Mouse (Mus musculus) limb, embryonic 14.5 days (tissue): ENCODE results near the gene Rnf41. TPM values are rescaled to one million over a fixed set of nuclear protein-coding genes. Genes with fewer than 3 reads are reported as not detected.
A peak's percentile ranks its signal among the peaks of the same experiment; 100 is the strongest.

Source experiments
- ATAC-seq: fragments of 200-750 bp; cut with Nextera tagmentation; 2 replicates; pipeline ENCODE4 v1.8.0; 2017; ENCODE audit warnings: low read depth, moderate number of reproducible peaks, moderate TSS enrichment; ENCODE audit not compliant: low FRiP score
- DNase-seq: peaks from one replicate; pipeline ENCODE4 v3.0.0-alpha.2; 2015; ENCODE audit warnings: low spot score
- H3K27ac ChIP-seq: fragments of 300-500 bp; sonication (generic); replicated peaks from 2 replicates; pipeline ENCODE4 v1.5.1; 2014; ENCODE audit warnings: low read depth, mild to moderate bottlenecking, low read length, moderate library complexity, mixed read lengths
- H3K27me3 ChIP-seq: fragments of 300-500 bp; sonication (generic); 2 replicates; pipeline ENCODE4 v1.6.1; 2014; ENCODE audit warnings: low read length, mixed read lengths; ENCODE audit not compliant: control insufficient read depth, insufficient read depth
- H3K36me3 ChIP-seq: fragments of 300-500 bp; sonication (generic); 2 replicates; pipeline ENCODE4 v1.6.1; 2014; ENCODE audit warnings: mild to moderate bottlenecking, low read length, moderate library complexity, mixed read lengths; ENCODE audit not compliant: control insufficient read depth, insufficient read depth
- H3K4me1 ChIP-seq: fragments of 300-500 bp; sonication (generic); 2 replicates; pipeline ENCODE4 v1.6.1; 2014; ENCODE audit warnings: antibody characterized with exemption, low read length, mixed read lengths; ENCODE audit not compliant: control insufficient read depth, insufficient read depth
- H3K4me2 ChIP-seq: fragments of 300-500 bp; sonication (generic); replicated peaks from 2 replicates; pipeline ENCODE4 v1.6.1; 2014; ENCODE audit warnings: low read depth, mild to moderate bottlenecking, low read length, moderate library complexity; ENCODE audit not compliant: severe bottlenecking
- H3K4me3 ChIP-seq: fragments of 300-500 bp; sonication (generic); replicated peaks from 2 replicates; pipeline ENCODE4 v1.5.1; 2014; ENCODE audit warnings: low read length
- H3K9ac ChIP-seq: fragments of 300-500 bp; sonication (generic); 2 replicates; pipeline ENCODE4 v1.6.1; 2014; ENCODE audit warnings: mild to moderate bottlenecking, low read depth, low read length, moderate library complexity; ENCODE audit not compliant: severe bottlenecking
- H3K9me3 ChIP-seq: fragments of 300-500 bp; sonication (generic); 2 replicates; pipeline ENCODE4 v1.6.1; 2016; ENCODE audit warnings: low read length; ENCODE audit not compliant: control insufficient read depth
- POLR2A ChIP-seq: fragments of 200-500 bp; IDR thresholded peaks from 2 replicates; pipeline ENCODE4 v1.8.0; 2012; ENCODE audit warnings: inconsistent platforms, mild to moderate bottlenecking, moderate library complexity, borderline replicate concordance; ENCODE audit not compliant: insufficient read depth, insufficient read length; ENCODE audit errors: extremely low read depth
- WGBS: fragments of 180-500 bp; shearing (Covaris S2); extraction: QIAGEN DNeasy Blood & Tissue Kit; methylation state at CpG from one replicate; pipeline ENCODE4 v1.1.7; 2014; 5-methylcytosine and 5-hydroxymethylcytosine counted together
- polyA plus RNA-seq, 2 experiments: library from polyadenylated mRNA; depleted of rRNA in 1 of 2; stranded (reverse) in 1 of 2; unstranded in 1 of 2; fragments of >200 nt; fragmentation: Nextera tagmentation in 1 of 2; extraction: Ambion mirVana in 1 of 2; gene quantifications; 2 replicates each; pipeline versions ENCODE4 v1.2.1 to v1.2.3; 2012 to 2014

The Rnf41 gene
- polyA plus RNA-seq, 2 experiments, result 35.7 to 37.0 TPM

- no peak for DNase-seq
- H3K4me1 ChIP-seq, result peaks cover 24% of the 10 kb centered on the region
- H3K27me3 ChIP-seq, result no peaks in the 10 kb centered on the region
- H3K4me3 ChIP-seq, result peak overlapping the region; percentile 72; the same call in 1 of the 2 replicates
- 56% methylated on average over 1 of the region's 1 CpGs for WGBS
- H3K9me3 ChIP-seq, result no peaks in the 10 kb centered on the region
- no peak overlapping the region for H3K9ac ChIP-seq
- ATAC-seq, result no peak
- H3K36me3 ChIP-seq, result peaks cover 47% of the 10 kb centered on the region
- H3K4me2 ChIP-seq, result peak overlapping the region; percentile 97
- TF ChIP-seq POLR2A, result no peak
- H3K27ac ChIP-seq, result no peak overlapping the region
These were observed 1.6 kb downstream of the Rnf41 start for GRCm38 (mm10) chr10:128413076-128413475.

GRCm38 (mm10) chr10:128414848-128415247 is 3.4 kb downstream of the Rnf41 start:
- H3K27me3 ChIP-seq, result no peaks in the 10 kb centered on the region
- TF ChIP-seq POLR2A, result no peak
- ATAC-seq (no peak), DNase-seq (no peak)
- no peak overlapping the region for H3K27ac ChIP-seq
- H3K9me3 ChIP-seq, result no peaks in the 10 kb centered on the region
- peaks cover 20% of the 10 kb centered on the region for H3K4me1 ChIP-seq
- H3K36me3 ChIP-seq, result peaks cover 61% of the 10 kb centered on the region
- H3K9ac ChIP-seq, result no peak overlapping the region
- no peak overlapping the region for H3K4me2 ChIP-seq
- H3K4me3 ChIP-seq, result no peak overlapping the region
- 92% methylated on average over 5 of the region's 5 CpGs for WGBS

GRCm38 (mm10) chr10:128422426-128422825 is 11.0 kb downstream of the Rnf41 start:
- H3K4me1 ChIP-seq, result no peaks in the 10 kb centered on the region
- H3K4me3 ChIP-seq, result no peak overlapping the region
- DNase-seq (no peak), ATAC-seq (no peak)
- H3K27ac ChIP-seq, result no peak overlapping the region
- H3K27me3 ChIP-seq, result no peaks in the 10 kb centered on the region
- H3K36me3 ChIP-seq, result peaks cover 76% of the 10 kb centered on the region
- H3K9ac ChIP-seq, result no peak overlapping the region
- H3K9me3 ChIP-seq, result no peaks in the 10 kb centered on the region
- 62% methylated on average over 5 of the region's 5 CpGs for WGBS
- TF ChIP-seq POLR2A, result no peak
- H3K4me2 ChIP-seq, result no peak overlapping the region

- Histone ChIP-seq H3K4me3 (no peak overlapping the region), H3K36me3 (peaks cover 68% of the 10 kb centered on the region), H3K27ac (no peak overlapping the region), H3K4me2 (no peak overlapping the region), H3K9me3 (no peaks in the 10 kb centered on the region), H3K9ac (no peak overlapping the region), H3K4me1 (no peaks in the 10 kb centered on the region), H3K27me3 (no peaks in the 10 kb centered on the region)
- ATAC-seq (no peak), DNase-seq (no peak)
- WGBS, result 32% methylated on average over 7 of the region's 7 CpGs
- no peak for TF ChIP-seq POLR2A
These were observed 13.1 kb downstream of the Rnf41 start for GRCm38 (mm10) chr10:128424604-128425003.

GRCm38 (mm10) chr10:128425260-128425659 is 13.8 kb downstream of the Rnf41 start:
- H3K4me2 ChIP-seq, result no peak overlapping the region
- H3K4me3 ChIP-seq, result no peak overlapping the region
- no peak for ATAC-seq
- H3K27ac ChIP-seq, result no peak overlapping the region
- TF ChIP-seq POLR2A, result no peak
- H3K9me3 ChIP-seq, result no peaks in the 10 kb centered on the region
- H3K36me3 ChIP-seq, result peaks cover 69% of the 10 kb centered on the region
- no peak for DNase-seq
- H3K4me1 ChIP-seq, result no peaks in the 10 kb centered on the region
- no peak overlapping the region for H3K9ac ChIP-seq
- WGBS, result 84% methylated on average over 3 of the region's 3 CpGs
- no peaks in the 10 kb centered on the region for H3K27me3 ChIP-seq

GRCm38 (mm10) chr10:128429052-128429451 is 17.6 kb downstream of the Rnf41 start:
- Histone ChIP-seq H3K36me3 (peaks cover 60% of the 10 kb centered on the region), H3K4me1 (no peaks in the 10 kb centered on the region), H3K9me3 (no peaks in the 10 kb centered on the region), H3K9ac (no peak overlapping the region), H3K4me2 (no peak overlapping the region), H3K27ac (no peak overlapping the region), H3K27me3 (no peaks in the 10 kb centered on the region), H3K4me3 (no peak overlapping the region)
- ATAC-seq (no peak), DNase-seq (no peak)
- WGBS, result 93% methylated on average over 5 of the region's 5 CpGs
- TF ChIP-seq POLR2A, result no peak
